Mouse (Mus musculus): ENCODE results near the gene Olfr1269.

Olfr1269 gene

GRCm38 (mm10) chr2:90121312-90121711, at the start of gene Olfr1269:
TSS of gene Olfr1269 (minus strand) at chr2:90121412.
- no peak for DNase-seq (ENCODE audit: low read depth, low spot score)

- no peak for DNase-seq (ENCODE audit: low read depth, low spot score)
These were observed 32.7 kb upstream of the Olfr1269 start for GRCm38 (mm10) chr2:90153916-90154315.

- DNase-seq (ENCODE audit: low read depth, low spot score), result no peak
These were observed 31.8 kb upstream of the Olfr1269 start, which contains the start of gene Olfr1270 for GRCm38 (mm10) chr2:90152991-90153390. TSS of gene Olfr1270 (minus strand) at chr2:90153091.

GRCm38 (mm10) chr2:90142196-90142595, 21.0 kb upstream of the Olfr1269 start, which contains the start of gene Olfr32:
TSS of gene Olfr32 (minus strand) at chr2:90142296.
- DNase-seq (ENCODE audit: low read depth, low spot score), result no peak

GRCm38 (mm10) chr2:90070065-90070464, 51.1 kb downstream of the Olfr1269 start:
- DNase-seq (ENCODE audit: low read depth, low spot score), result no peak
